10 mouse cellular contexts compared by ENCODE assay signal in the genomic region with DNA sequence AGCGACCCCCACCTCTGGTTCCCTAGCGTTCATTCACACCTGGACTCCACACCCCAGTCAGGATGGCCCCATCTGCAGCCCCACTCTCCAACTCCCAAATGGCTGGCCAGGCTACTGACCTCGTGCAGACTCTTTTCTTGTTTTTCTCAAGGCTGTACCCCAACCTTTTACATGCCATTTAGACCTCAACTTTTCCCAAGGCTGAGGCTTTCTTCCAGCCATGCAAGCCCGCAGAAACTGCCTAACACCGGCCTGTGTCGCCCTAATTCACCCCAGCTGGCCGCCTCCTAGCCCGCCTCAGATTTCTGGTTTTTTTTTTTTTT. TPM values are rescaled to one million over a fixed set of nuclear protein-coding genes. Genes with fewer than 3 reads are reported as not detected.
A peak's percentile ranks its signal among the peaks of the same experiment; 100 is the strongest.
DNase-seq lines count a peak whose midpoint lies in the region; ATAC-seq lines count a peak whose summit lies in the region.
"Had no signal": no experiment of that assay in that cellular context is flagged by ENCODE, and none has a peak within 500 bp of the region (broad histone marks: within the 10 kb centered on the region; RNA-seq: fewer than 3 reads in every experiment).

No protein-coding gene starts in this region.

- peak overlapping the region; percentile 99 for H3K27ac ChIP-seq in heart, embryonic 10.5 days
- H3K27ac ChIP-seq in hindbrain, embryonic 12.5 days: peak overlapping the region; percentile 80
- peak overlapping the region; percentile 97 for H3K27ac ChIP-seq in midbrain, embryonic 10.5 days (replicated peaks)

- peaks cover 63% of the 10 kb centered on the region for H3K4me1 ChIP-seq in heart, embryonic 10.5 days
- H3K4me1 ChIP-seq in hindbrain, embryonic 12.5 days: peaks cover 46% of the 10 kb centered on the region
- H3K4me1 ChIP-seq in midbrain, embryonic 10.5 days: peaks cover 77% of the 10 kb centered on the region

- 1% methylated on average over 8 of the region's 8 CpGs for WGBS in heart, embryonic 10.5 days
- WGBS in hindbrain, embryonic 12.5 days: 0% methylated on average over 8 of the region's 8 CpGs
- WGBS in midbrain, embryonic 10.5 days: 1% methylated on average over 8 of the region's 8 CpGs

- peak overlapping the region; percentile 93 for H3K4me3 ChIP-seq in heart, embryonic 10.5 days
- peak overlapping the region; percentile 75 for H3K4me3 ChIP-seq in hindbrain, embryonic 12.5 days
- H3K4me3 ChIP-seq in midbrain, embryonic 10.5 days: peak overlapping the region; percentile 96
- H3K4me3 ChIP-seq: megakaryocyte, embryonic 14.5 days had no signal

- no peaks in the 10 kb centered on the region for H3K9me3 ChIP-seq in heart, embryonic 10.5 days
- no peaks in the 10 kb centered on the region for H3K9me3 ChIP-seq in hindbrain, embryonic 12.5 days (replicated peaks)
- no peaks in the 10 kb centered on the region for H3K9me3 ChIP-seq in midbrain, embryonic 10.5 days (replicated peaks)
- H3K9me3 ChIP-seq: megakaryocyte, embryonic 14.5 days had no signal

- peak overlapping the region; percentile 85 for H3K4me2 ChIP-seq in hindbrain, embryonic 12.5 days (replicated peaks)

- peak overlapping the region; percentile 87 for H3K9ac ChIP-seq in hindbrain, embryonic 12.5 days

- DNase-seq in heart, embryonic 10.5 days (ENCODE audit: low spot score): no peak
- DNase-seq in heart, postnatal 4 days: no peak
- peak; percentile 14 for DNase-seq in Muller cell, postnatal 12 days (ENCODE audit: inconsistent ontology term)
- peak; percentile 47 for DNase-seq in midbrain, embryonic 10.5 days (ENCODE audit: low spot score)
- no peak for DNase-seq in urinary bladder, postnatal 14 days (ENCODE audit: low spot score)
- no peak for DNase-seq in thymus, postnatal 36 days
- DNase-seq: cerebellum, adult 2 months had no signal

- peaks cover 35% of the 10 kb centered on the region for H3K36me3 ChIP-seq in heart, embryonic 10.5 days
- peaks cover 17% of the 10 kb centered on the region for H3K36me3 ChIP-seq in hindbrain, embryonic 12.5 days
- peaks cover 35% of the 10 kb centered on the region for H3K36me3 ChIP-seq in midbrain, embryonic 10.5 days

- H3K27me3 ChIP-seq in heart, embryonic 10.5 days (ENCODE audit: insufficient read depth, poor library complexity, severe bottlenecking): no peaks in the 10 kb centered on the region
- peaks cover 9% of the 10 kb centered on the region for H3K27me3 ChIP-seq in hindbrain, embryonic 12.5 days
- no peaks in the 10 kb centered on the region for H3K27me3 ChIP-seq in midbrain, embryonic 10.5 days (ENCODE audit: low read depth, poor library complexity, severe bottlenecking)

- no peak for ATAC-seq in hindbrain, embryonic 12.5 days (ENCODE audit: low FRiP score)
- no peak for ATAC-seq in frontal cortex, adult (ENCODE audit: low TSS enrichment)

RNA-seq across cellular contexts. Expression of a gene that starts 1.1 kb away (rescaled TPM):
- polyA plus RNA-seq in heart, embryonic 10.5 days (2016; fragmentation: Nextera tagmentation; extraction: Ambion mirVana): 36.4 and 42.5 TPM in 2 replicates
- total RNA-seq in heart, postnatal 4 days (2021): 100 to 1,000 TPM; 102 to 108 TPM
- 40.9 and 45.0 TPM in 2 replicates for polyA plus RNA-seq in hindbrain, embryonic 12.5 days (2016; fragmentation: Nextera tagmentation; extraction: Ambion mirVana)
- 28.9 and 30.0 TPM in 2 replicates for polyA plus RNA-seq in midbrain, embryonic 10.5 days (2016; fragmentation: Nextera tagmentation; extraction: Ambion mirVana)

RNA-seq across cellular contexts. Expression of a gene that starts 17.6 kb away (rescaled TPM):
- 10.6 and 12.0 TPM in 2 replicates for polyA plus RNA-seq in heart, embryonic 10.5 days (2016; fragmentation: Nextera tagmentation; extraction: Ambion mirVana)
- 1 to 10 TPM; 5.0 to 5.5 TPM for total RNA-seq in heart, postnatal 4 days (2021)
- polyA plus RNA-seq in hindbrain, embryonic 12.5 days (2016; fragmentation: Nextera tagmentation; extraction: Ambion mirVana): 21.9 and 23.6 TPM in 2 replicates
- polyA plus RNA-seq in midbrain, embryonic 10.5 days (2016; fragmentation: Nextera tagmentation; extraction: Ambion mirVana): 12.0 and 14.3 TPM in 2 replicates

RNA-seq across cellular contexts. Expression of a gene that starts 36.8 kb away (rescaled TPM):
- polyA plus RNA-seq in heart, embryonic 10.5 days (2016; fragmentation: Nextera tagmentation; extraction: Ambion mirVana): 55.6 and 62.2 TPM in 2 replicates
- total RNA-seq in heart, postnatal 4 days (2021): 10 to 100 TPM; 32.5 to 36.0 TPM
- 40.0 and 40.7 TPM in 2 replicates for polyA plus RNA-seq in hindbrain, embryonic 12.5 days (2016; fragmentation: Nextera tagmentation; extraction: Ambion mirVana)
- polyA plus RNA-seq in midbrain, embryonic 10.5 days (2016; fragmentation: Nextera tagmentation; extraction: Ambion mirVana): 61.0 and 61.1 TPM in 2 replicates

RNA-seq across cellular contexts. Expression of a gene that starts 43.5 kb away (rescaled TPM):
- polyA plus RNA-seq in heart, embryonic 10.5 days (2016; fragmentation: Nextera tagmentation; extraction: Ambion mirVana): 124 and 147 TPM in 2 replicates
- 100 to 1,000 TPM; 108 to 119 TPM for total RNA-seq in heart, postnatal 4 days (2021)
- polyA plus RNA-seq in hindbrain, embryonic 12.5 days (2016; fragmentation: Nextera tagmentation; extraction: Ambion mirVana): 151 and 152 TPM in 2 replicates
- polyA plus RNA-seq in midbrain, embryonic 10.5 days (2016; fragmentation: Nextera tagmentation; extraction: Ambion mirVana): 190 and 192 TPM in 2 replicates

RNA-seq across cellular contexts. Expression of a gene that starts 56.6 kb away (rescaled TPM):
- 11.1 and 12.3 TPM in 2 replicates for polyA plus RNA-seq in heart, embryonic 10.5 days (2016; fragmentation: Nextera tagmentation; extraction: Ambion mirVana)
- total RNA-seq in heart, postnatal 4 days (2021): 1 to 10 TPM; 7.5 to 8.0 TPM
- polyA plus RNA-seq in hindbrain, embryonic 12.5 days (2016; fragmentation: Nextera tagmentation; extraction: Ambion mirVana): 8.1 and 10.3 TPM in 2 replicates
- 9.6 and 11.0 TPM in 2 replicates for polyA plus RNA-seq in midbrain, embryonic 10.5 days (2016; fragmentation: Nextera tagmentation; extraction: Ambion mirVana)

Comparison
In these comparisons a context has a peak if more than half of its experiments do, and no peak if none do; other contexts are left out.
1. DNase-seq: peak in Muller cell, postnatal 12 days (single experiment) and midbrain, embryonic 10.5 days (single experiment); none in heart, embryonic 10.5 days (single experiment), heart, postnatal 4 days (single experiment), urinary bladder, postnatal 14 days (single experiment) and thymus, postnatal 36 days (0 of 2).
2. Peak in every context shown above with its lines, with median percentiles within 50 percentile points of each other: H3K27ac ChIP-seq and H3K4me3 ChIP-seq.